Mouse (Mus musculus) thymus, adult 2 months (tissue): ENCODE results near the gene Snrpg. TPM values are rescaled to one million over a fixed set of nuclear protein-coding genes. Genes with fewer than 3 reads are reported as not detected.
A peak's percentile ranks its signal among the peaks of the same experiment; 100 is the strongest.

Experiments used
- DNase-seq: peaks from one replicate; pipeline ENCODE4 v3.0.0; 2021
- H3K27ac ChIP-seq: fragments of 200-500 bp; 2 replicates; pipeline ENCODE4 v1.5.1; 2012; ENCODE audit warnings: low read length, control low read depth; ENCODE audit not compliant: control insufficient read depth, insufficient read depth
- H3K27me3 ChIP-seq: fragments of 200-500 bp; 2 replicates; pipeline ENCODE4 v1.6.1; 2012; ENCODE audit warnings: mild to moderate bottlenecking, low read length, moderate library complexity, mixed read lengths; ENCODE audit not compliant: control insufficient read depth, insufficient read depth
- H3K36me3 ChIP-seq: fragments of 200-500 bp; 2 replicates; pipeline ENCODE4 v1.6.1; 2012; ENCODE audit warnings: mild to moderate bottlenecking, low read length, moderate library complexity; ENCODE audit not compliant: control insufficient read depth, insufficient read depth
- H3K4me1 ChIP-seq: fragments of 200-500 bp; replicated peaks from 2 replicates; pipeline ENCODE4 v1.6.1; 2012; ENCODE audit warnings: low read length; ENCODE audit not compliant: control insufficient read depth, insufficient read depth
- H3K4me3 ChIP-seq: fragments of 200-500 bp; 2 replicates; pipeline ENCODE4 v1.5.1; 2012; ENCODE audit warnings: mild to moderate bottlenecking, low read length, control low read depth, moderate library complexity; ENCODE audit not compliant: control insufficient read depth, insufficient read depth
- CTCF ChIP-seq: fragments of 200-500 bp; IDR thresholded peaks from 2 replicates; pipeline ENCODE4 v1.5.1; 2012; ENCODE audit warnings: mild to moderate bottlenecking, control low read depth, low read length, moderate library complexity, borderline replicate concordance; ENCODE audit not compliant: control insufficient read depth, poor library complexity, insufficient read depth; ENCODE audit errors: extremely low read depth
- POLR2A ChIP-seq: fragments of 200-500 bp; IDR thresholded peaks from 2 replicates; pipeline ENCODE4 v1.6.1; 2012; ENCODE audit warnings: mild to moderate bottlenecking, low read length, control low read depth, moderate library complexity; ENCODE audit not compliant: control insufficient read depth, poor library complexity, insufficient read depth; ENCODE audit errors: extremely low read depth
- WGBS: fragments of 180-500 bp; shearing (Covaris S2); methylation state at CpG from one replicate; pipeline ENCODE4 v1.1.7; 2018; 5-methylcytosine and 5-hydroxymethylcytosine counted together
- polyA plus RNA-seq: library from polyadenylated mRNA; depleted of rRNA; stranded (reverse); fragments of >200 nt; gene quantifications from 2 replicates; pipeline ENCODE4 v1.2.3, GENCODE M21; 2012; rRNA removed

Snrpg gene
- 67.2 and 87.1 TPM in 2 replicates for polyA plus RNA-seq

GRCm38 (mm10) chr6:86370764-86371339 lies at the start of gene Snrpg:
Gene Snrpg (plus strand): TSS chr6:86371304.
- TF ChIP-seq CTCF (no peak), POLR2A (no peak)
- no peaks in the 10 kb centered on the region for H3K36me3 ChIP-seq

GRCm38 (mm10) chr6:86322031-86322563 lies 49.0 kb upstream of the Snrpg start:
- Histone ChIP-seq H3K27ac (no peak overlapping the region), H3K4me1 (no peaks in the 10 kb centered on the region), H3K27me3 (no peaks in the 10 kb centered on the region), H3K4me3 (no peak overlapping the region), H3K36me3 (no peaks in the 10 kb centered on the region)
- 81% methylated on average over 5 of the region's 5 CpGs for WGBS
- TF ChIP-seq POLR2A (no peak), CTCF (no peak)
- no peak for DNase-seq

More at GRCm38 (mm10) chr6:86370764-86371339, at the start of gene Snrpg:
- Histone ChIP-seq H3K27me3 (no peaks in the 10 kb centered on the region), H3K27ac (peak within 1 kb of the TSS; percentile 68), H3K4me1 (peaks cover 14% of the 10 kb centered on the region), H3K4me3 (peak within 1 kb of the TSS; percentile 82)
- DNase-seq, result peak; percentile 20
- 15% methylated on average over 15 of the region's 15 CpGs for WGBS

- no peaks in the 10 kb centered on the region for H3K27me3 ChIP-seq
- 91% methylated on average over 9 of the region's 9 CpGs for WGBS
- TF ChIP-seq POLR2A, result no peak
- TF ChIP-seq CTCF, result no peak
- no peak for DNase-seq
- H3K27ac ChIP-seq, result no peak overlapping the region
- H3K36me3 ChIP-seq, result no peaks in the 10 kb centered on the region
- H3K4me3 ChIP-seq, result no peak overlapping the region
- no peaks in the 10 kb centered on the region for H3K4me1 ChIP-seq
Observed at GRCm38 (mm10) chr6:86322991-86323390, 48.1 kb upstream of the Snrpg start.

- H3K27ac ChIP-seq, result no peak overlapping the region
- WGBS, result 93% methylated on average over 3 of the region's 3 CpGs
- H3K4me3 ChIP-seq, result no peak overlapping the region
- H3K27me3 ChIP-seq, result no peaks in the 10 kb centered on the region
- no peak for TF ChIP-seq POLR2A
- TF ChIP-seq CTCF, result no peak
- no peaks in the 10 kb centered on the region for H3K36me3 ChIP-seq
- no peaks in the 10 kb centered on the region for H3K4me1 ChIP-seq
- DNase-seq, result no peak
Observed at GRCm38 (mm10) chr6:86324400-86324799, 46.7 kb upstream of the Snrpg start.

- H3K27ac ChIP-seq, result no peak overlapping the region
- TF ChIP-seq POLR2A (no peak), CTCF (no peak)
- no peaks in the 10 kb centered on the region for H3K36me3 ChIP-seq
- no peaks in the 10 kb centered on the region for H3K4me1 ChIP-seq
- H3K4me3 ChIP-seq, result no peak overlapping the region
- DNase-seq, result no peak
- 78% methylated on average over 5 of the region's 5 CpGs for WGBS
- no peaks in the 10 kb centered on the region for H3K27me3 ChIP-seq
Observed at GRCm38 (mm10) chr6:86325646-86326045, 45.5 kb upstream of the Snrpg start.

- no peaks in the 10 kb centered on the region for H3K4me1 ChIP-seq
- H3K27me3 ChIP-seq, result no peaks in the 10 kb centered on the region
- H3K4me3 ChIP-seq, result no peak overlapping the region
- no peaks in the 10 kb centered on the region for H3K36me3 ChIP-seq
- TF ChIP-seq CTCF, result no peak
- no peak for TF ChIP-seq POLR2A
- DNase-seq, result no peak
- no peak overlapping the region for H3K27ac ChIP-seq
- WGBS, result 93% methylated on average over 18 of the region's 18 CpGs
Observed at GRCm38 (mm10) chr6:86326866-86327265, 44.2 kb upstream of the Snrpg start.
